Mouse (Mus musculus) thymus, adult 2 months (tissue): ENCODE data around the gene Tmc4.
"Not testable (repeated sequence)": the region's sequence is repeated elsewhere in the genome, so short reads cannot be mapped to it uniquely, and the experiment has no call there.

Experiments
- CTCF ChIP-seq: fragments of 200-500 bp; IDR thresholded peaks from 2 replicates; pipeline ENCODE4 v1.5.1; 2012; ENCODE audit warnings: mild to moderate bottlenecking, control low read depth, low read length, moderate library complexity, borderline replicate concordance; ENCODE audit not compliant: control insufficient read depth, poor library complexity, insufficient read depth; ENCODE audit errors: extremely low read depth
- POLR2A ChIP-seq: fragments of 200-500 bp; IDR thresholded peaks from 2 replicates; pipeline ENCODE4 v1.6.1; 2012; ENCODE audit warnings: mild to moderate bottlenecking, low read length, control low read depth, moderate library complexity; ENCODE audit not compliant: control insufficient read depth, poor library complexity, insufficient read depth; ENCODE audit errors: extremely low read depth

- TF ChIP-seq CTCF, POLR2A: not testable (repeated sequence)
These were observed 48.1 kb upstream of the Tmc4 start for GRCm38 (mm10) chr7:3725459-3725858.
